Mouse (Mus musculus): ENCODE results near the gene Gstp2. TPM values are rescaled to one million over a fixed set of nuclear protein-coding genes. Genes with fewer than 3 reads are reported as not detected.
"Not testable (repeated sequence)": the region's sequence is repeated elsewhere in the genome, so short reads cannot be mapped to it uniquely, and the experiment has no call there.

Gstp2 gene
- polyA plus RNA-seq, 1 experiment, result 32.1 TPM

DNA sequence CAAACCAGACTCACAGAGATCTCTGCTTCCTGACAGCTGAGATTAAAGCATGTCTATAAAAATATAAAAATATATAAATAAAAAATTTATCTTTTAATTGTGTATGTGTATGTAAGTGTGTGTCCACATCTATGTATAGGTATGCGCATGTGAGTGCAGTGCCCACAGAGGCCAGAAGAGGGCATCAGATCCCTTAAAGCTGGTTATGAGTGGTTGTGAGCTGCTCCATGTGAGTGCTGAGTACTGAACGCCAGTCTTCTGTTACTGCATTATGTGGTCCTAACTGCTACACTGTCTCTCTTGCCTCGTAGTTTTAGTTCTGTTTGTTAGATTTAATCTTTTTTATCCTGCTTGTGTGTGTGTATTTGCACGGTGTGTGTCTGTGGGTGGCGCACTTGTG, 5.2 kb upstream of the Gstp2 start:
- no peaks in the 10 kb centered on the region for H3K36me3 ChIP-seq (ENCODE audit: control insufficient read depth, insufficient read depth, low read length, poor library complexity, severe bottlenecking)
- TF ChIP-seq CTCF (IDR thresholded peaks at IDR 0.05; ENCODE audit: low read depth, low read length), result peak; percentile 21
- TF ChIP-seq EP300 (IDR thresholded peaks at IDR 0.05; ENCODE audit: insufficient read depth, low read depth, low read length), result no peak
- TF ChIP-seq POLR2A (IDR thresholded peaks at IDR 0.05; ENCODE audit: insufficient read depth, low read length), result no peak
- no peaks in the 10 kb centered on the region for H3K4me1 ChIP-seq (ENCODE audit: control insufficient read depth, insufficient read depth, low read length)
- H3K27me3 ChIP-seq (ENCODE audit: control insufficient read depth, insufficient read depth, low read length, poor library complexity, severe bottlenecking), result no peaks in the 10 kb centered on the region
- no peak overlapping the region for H3K9ac ChIP-seq (ENCODE audit: low read depth, poor library complexity, severe bottlenecking)
- no peak overlapping the region for H3K27ac ChIP-seq (ENCODE audit: insufficient read depth, low read length)
- H3K9me3 ChIP-seq (replicated peaks; ENCODE audit: control insufficient read depth, insufficient read depth, low read length, poor library complexity, severe bottlenecking), result no peaks in the 10 kb centered on the region
- H3K4me3 ChIP-seq (ENCODE audit: low read depth, low read length), result no peak overlapping the region

DNA sequence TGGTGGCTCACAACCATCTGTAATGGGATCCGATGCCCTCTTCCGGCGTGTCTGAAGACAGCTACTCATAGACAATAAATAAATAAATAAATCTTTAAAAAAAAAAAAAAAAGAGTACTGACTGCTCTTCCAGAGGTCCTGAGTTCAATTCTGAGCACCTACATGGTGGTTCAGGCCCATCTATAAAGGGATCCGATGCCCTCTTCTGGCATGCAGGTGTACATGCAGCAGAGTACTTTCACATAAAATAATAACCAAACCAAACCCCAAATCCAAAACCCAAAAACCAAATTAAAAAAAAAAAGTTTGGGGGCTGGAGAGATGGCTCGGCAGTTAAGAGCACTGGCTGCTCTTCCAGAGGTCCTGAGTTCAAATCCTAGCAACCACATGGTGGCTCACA, 3.2 kb upstream of the Gstp2 start:
- H3K4me3 ChIP-seq (ENCODE audit: low read depth, low read length), result not testable (repeated sequence)

DNA sequence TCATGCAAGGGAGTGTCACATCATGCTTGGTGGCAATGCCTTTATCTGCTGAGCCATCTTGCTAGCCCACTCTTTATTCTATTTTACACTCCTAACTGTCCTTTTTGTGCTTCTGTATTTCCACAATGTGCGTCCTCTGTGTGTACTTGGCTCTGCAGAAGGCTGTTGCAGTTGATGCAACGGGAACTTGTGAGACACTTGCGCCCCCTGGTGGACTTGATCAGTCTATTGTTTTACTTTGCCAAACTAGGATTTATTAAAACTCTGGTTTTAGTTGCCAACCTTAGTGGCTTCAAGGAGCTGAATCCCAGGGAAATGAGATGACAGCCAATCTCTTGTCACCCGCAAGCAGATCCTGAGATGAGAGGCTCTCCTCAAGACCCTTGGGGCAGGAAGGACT, 2.0 kb upstream of the Gstp2 start:
- H3K27ac ChIP-seq (ENCODE audit: insufficient read depth, low read length), result no peak overlapping the region
- TF ChIP-seq CTCF (IDR thresholded peaks at IDR 0.05; ENCODE audit: low read depth, low read length) (peak; percentile 82), EP300 (IDR thresholded peaks at IDR 0.05; ENCODE audit: insufficient read depth, low read depth, low read length) (no peak)
- no peaks in the 10 kb centered on the region for H3K27me3 ChIP-seq (ENCODE audit: control insufficient read depth, insufficient read depth, low read length, poor library complexity, severe bottlenecking)
- H3K9ac ChIP-seq (ENCODE audit: low read depth, poor library complexity, severe bottlenecking), result no peak overlapping the region
- H3K9me3 ChIP-seq (replicated peaks; ENCODE audit: control insufficient read depth, insufficient read depth, low read length, poor library complexity, severe bottlenecking), result peaks cover 15% of the 10 kb centered on the region
- no peaks in the 10 kb centered on the region for H3K4me1 ChIP-seq (ENCODE audit: control insufficient read depth, insufficient read depth, low read length)
- no peak overlapping the region for H3K4me3 ChIP-seq (ENCODE audit: low read depth, low read length)
- no peaks in the 10 kb centered on the region for H3K36me3 ChIP-seq (ENCODE audit: control insufficient read depth, insufficient read depth, low read length, poor library complexity, severe bottlenecking)

More for the DNA sequence above, 3.2 kb upstream of the Gstp2 start:
- H3K9ac ChIP-seq (ENCODE audit: low read depth, poor library complexity, severe bottlenecking); H3K27me3 ChIP-seq (ENCODE audit: control insufficient read depth, insufficient read depth, low read length, poor library complexity, severe bottlenecking); H3K27ac ChIP-seq (ENCODE audit: insufficient read depth, low read length); H3K4me1 ChIP-seq (ENCODE audit: control insufficient read depth, insufficient read depth, low read length); H3K36me3 ChIP-seq (ENCODE audit: control insufficient read depth, insufficient read depth, low read length, poor library complexity, severe bottlenecking): not testable (repeated sequence)
- H3K9me3 ChIP-seq (replicated peaks; ENCODE audit: control insufficient read depth, insufficient read depth, low read length, poor library complexity, severe bottlenecking), result peaks cover 13% of the 10 kb centered on the region

DNA sequence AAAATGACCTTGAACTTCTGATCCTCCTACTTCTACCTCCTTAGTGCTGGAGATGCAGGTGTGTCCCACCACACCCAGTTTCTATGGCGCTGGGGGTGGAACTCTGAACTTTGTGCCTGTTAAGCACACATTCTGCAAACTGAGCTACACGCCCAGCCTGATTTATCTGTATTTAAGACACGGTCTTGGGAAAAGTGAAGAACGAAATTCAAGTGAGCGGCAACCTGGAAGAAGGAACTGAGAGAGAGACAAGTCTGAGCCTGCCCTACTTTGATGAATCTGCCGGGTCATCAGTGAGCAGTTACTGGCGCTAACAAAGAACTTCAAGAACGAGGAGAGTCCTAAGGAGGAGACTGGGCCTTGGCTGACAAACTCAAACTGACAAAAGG, 1.0 kb upstream of the Gstp2 start:
- Histone ChIP-seq H3K27ac (ENCODE audit: insufficient read depth, low read length) (peak overlapping the region; percentile 65), H3K36me3 (ENCODE audit: control insufficient read depth, insufficient read depth, low read length, poor library complexity, severe bottlenecking) (no peaks in the 10 kb centered on the region), H3K4me3 (ENCODE audit: low read depth, low read length) (no peak overlapping the region), H3K9me3 (replicated peaks; ENCODE audit: control insufficient read depth, insufficient read depth, low read length, poor library complexity, severe bottlenecking) (peaks cover 15% of the 10 kb centered on the region), H3K27me3 (ENCODE audit: control insufficient read depth, insufficient read depth, low read length, poor library complexity, severe bottlenecking) (no peaks in the 10 kb centered on the region), H3K9ac (ENCODE audit: low read depth, poor library complexity, severe bottlenecking) (no peak overlapping the region), H3K4me1 (ENCODE audit: control insufficient read depth, insufficient read depth, low read length) (no peaks in the 10 kb centered on the region)
- TF ChIP-seq CTCF (IDR thresholded peaks at IDR 0.05; ENCODE audit: low read depth, low read length), result no peak
- TF ChIP-seq EP300 (IDR thresholded peaks at IDR 0.05; ENCODE audit: insufficient read depth, low read depth, low read length), result peak; percentile 88

DNA sequence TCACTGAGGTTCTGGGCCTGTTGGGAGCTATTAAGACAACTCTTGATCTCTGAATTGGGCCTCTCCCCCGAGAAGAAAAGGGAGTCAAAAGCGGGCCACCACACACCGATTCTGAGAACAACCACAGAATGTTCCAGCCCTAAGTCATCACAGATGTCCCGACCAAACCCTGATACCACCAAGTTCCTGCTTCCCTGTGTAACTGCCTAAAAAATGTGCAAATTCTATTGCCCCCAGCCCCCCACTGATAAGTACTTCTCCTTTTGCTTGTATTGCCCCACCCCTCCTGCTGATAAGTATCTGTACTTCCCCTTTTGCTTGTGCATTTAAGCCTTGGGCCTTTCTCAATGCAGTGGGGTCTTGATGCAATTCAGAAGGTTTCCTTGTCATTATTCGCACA, 1.7 kb downstream of the Gstp2 start:
- not testable (repeated sequence) for H3K27ac ChIP-seq (ENCODE audit: insufficient read depth, low read length); H3K4me1 ChIP-seq (ENCODE audit: control insufficient read depth, insufficient read depth, low read length); H3K27me3 ChIP-seq (ENCODE audit: control insufficient read depth, insufficient read depth, low read length, poor library complexity, severe bottlenecking); H3K9ac ChIP-seq (ENCODE audit: low read depth, poor library complexity, severe bottlenecking); H3K4me3 ChIP-seq (ENCODE audit: low read depth, low read length); H3K36me3 ChIP-seq (ENCODE audit: control insufficient read depth, insufficient read depth, low read length, poor library complexity, severe bottlenecking)
- H3K9me3 ChIP-seq (replicated peaks; ENCODE audit: control insufficient read depth, insufficient read depth, low read length, poor library complexity, severe bottlenecking), result peaks cover 15% of the 10 kb centered on the region

DNA sequence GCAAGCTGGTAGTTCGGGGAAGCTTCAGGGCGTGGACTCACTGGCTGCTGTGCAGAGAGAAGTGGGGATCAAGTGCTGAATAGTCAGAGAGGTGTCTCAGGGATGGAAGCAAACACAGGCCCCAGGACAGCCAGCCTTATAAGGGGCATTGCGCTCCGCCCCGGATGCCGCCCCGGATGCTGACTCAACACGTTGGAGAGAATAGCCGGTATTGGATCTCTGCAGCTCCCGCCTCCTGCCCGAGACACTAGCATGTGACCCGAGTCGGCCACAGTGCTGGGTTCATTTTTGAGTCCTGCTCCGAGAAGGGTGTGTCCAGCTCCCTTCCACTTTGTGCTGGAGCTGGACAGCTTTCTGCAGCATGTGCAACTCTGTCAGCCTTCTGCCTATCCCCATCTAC, 3.7 kb downstream of the Gstp2 start:
- H3K27ac ChIP-seq (ENCODE audit: insufficient read depth, low read length), result no peak overlapping the region
- no peaks in the 10 kb centered on the region for H3K36me3 ChIP-seq (ENCODE audit: control insufficient read depth, insufficient read depth, low read length, poor library complexity, severe bottlenecking)
- H3K4me1 ChIP-seq (ENCODE audit: control insufficient read depth, insufficient read depth, low read length), result no peaks in the 10 kb centered on the region
- no peak for TF ChIP-seq CTCF (IDR thresholded peaks at IDR 0.05; ENCODE audit: low read depth, low read length)
- 0 out of 2 replicates have a peak, but pooled peaks have one; percentile 44 for TF ChIP-seq EP300 (IDR thresholded peaks at IDR 0.05; ENCODE audit: insufficient read depth, low read depth, low read length)
- peak; percentile 52 for TF ChIP-seq POLR2A (IDR thresholded peaks at IDR 0.05; ENCODE audit: insufficient read depth, low read length)
- peaks cover 15% of the 10 kb centered on the region for H3K9me3 ChIP-seq (replicated peaks; ENCODE audit: control insufficient read depth, insufficient read depth, low read length, poor library complexity, severe bottlenecking)
- H3K27me3 ChIP-seq (ENCODE audit: control insufficient read depth, insufficient read depth, low read length, poor library complexity, severe bottlenecking), result no peaks in the 10 kb centered on the region
- H3K9ac ChIP-seq (ENCODE audit: low read depth, poor library complexity, severe bottlenecking), result 0 out of 2 replicates have a peak overlapping the region, but pooled peaks have one; percentile 4
- peak overlapping the region; percentile 63 for H3K4me3 ChIP-seq (ENCODE audit: low read depth, low read length)

DNA sequence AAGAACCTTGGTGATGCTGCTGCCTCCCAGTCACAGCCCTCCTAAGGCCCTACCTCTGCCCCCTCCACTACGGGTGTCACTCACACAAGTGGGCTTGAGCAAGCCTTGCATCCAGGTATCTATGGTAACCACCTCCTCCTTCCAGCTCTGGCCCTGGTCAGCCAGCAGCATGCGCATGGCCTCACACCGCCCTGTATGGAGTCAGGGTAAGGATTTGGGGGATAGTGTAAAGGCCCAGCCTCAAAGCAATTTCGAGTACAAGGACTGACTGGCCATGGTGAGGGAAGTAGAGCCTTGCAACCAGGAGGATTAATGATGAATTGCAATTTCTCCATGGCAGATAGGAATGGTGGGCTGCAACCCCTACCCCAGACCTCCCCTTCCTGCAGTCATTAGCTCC, 4.3 kb downstream of the Gstp2 start:
- H3K36me3 ChIP-seq (ENCODE audit: control insufficient read depth, insufficient read depth, low read length, poor library complexity, severe bottlenecking); H3K4me1 ChIP-seq (ENCODE audit: control insufficient read depth, insufficient read depth, low read length); H3K27me3 ChIP-seq (ENCODE audit: control insufficient read depth, insufficient read depth, low read length, poor library complexity, severe bottlenecking); H3K27ac ChIP-seq (ENCODE audit: insufficient read depth, low read length): not testable (repeated sequence)
- peaks cover 15% of the 10 kb centered on the region for H3K9me3 ChIP-seq (replicated peaks; ENCODE audit: control insufficient read depth, insufficient read depth, low read length, poor library complexity, severe bottlenecking)
- 0 out of 2 replicates have a peak overlapping the region, but pooled peaks have one; percentile 4 for H3K9ac ChIP-seq (ENCODE audit: low read depth, poor library complexity, severe bottlenecking)
- peak overlapping the region; percentile 63 for H3K4me3 ChIP-seq (ENCODE audit: low read depth, low read length)

DNA sequence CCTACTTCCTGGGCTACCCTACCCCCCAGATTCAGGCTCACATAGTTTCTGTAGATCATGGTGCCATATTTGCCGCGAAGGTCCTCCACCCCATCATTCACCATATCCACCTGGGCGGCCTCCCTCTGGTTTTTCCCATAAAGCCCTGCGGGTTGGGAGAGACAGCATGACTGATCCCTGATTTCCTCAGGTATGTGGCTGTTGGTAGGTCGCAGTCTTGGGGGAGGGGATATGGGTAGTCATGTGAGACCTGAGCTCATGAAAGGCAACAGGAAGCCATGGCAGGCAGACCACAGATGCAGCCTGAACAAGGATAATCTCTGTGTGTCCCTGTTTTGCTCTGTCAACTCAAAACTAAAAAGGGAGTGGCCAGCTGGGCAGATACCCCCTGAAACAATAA, 4.9 kb downstream of the Gstp2 start:
- H3K9ac ChIP-seq (ENCODE audit: low read depth, poor library complexity, severe bottlenecking); H3K27me3 ChIP-seq (ENCODE audit: control insufficient read depth, insufficient read depth, low read length, poor library complexity, severe bottlenecking); H3K4me1 ChIP-seq (ENCODE audit: control insufficient read depth, insufficient read depth, low read length); H3K27ac ChIP-seq (ENCODE audit: insufficient read depth, low read length); H3K36me3 ChIP-seq (ENCODE audit: control insufficient read depth, insufficient read depth, low read length, poor library complexity, severe bottlenecking); H3K4me3 ChIP-seq (ENCODE audit: low read depth, low read length): not testable (repeated sequence)
- H3K9me3 ChIP-seq (replicated peaks; ENCODE audit: control insufficient read depth, insufficient read depth, low read length, poor library complexity, severe bottlenecking), result peaks cover 15% of the 10 kb centered on the region
